In the genomic region with DNA sequence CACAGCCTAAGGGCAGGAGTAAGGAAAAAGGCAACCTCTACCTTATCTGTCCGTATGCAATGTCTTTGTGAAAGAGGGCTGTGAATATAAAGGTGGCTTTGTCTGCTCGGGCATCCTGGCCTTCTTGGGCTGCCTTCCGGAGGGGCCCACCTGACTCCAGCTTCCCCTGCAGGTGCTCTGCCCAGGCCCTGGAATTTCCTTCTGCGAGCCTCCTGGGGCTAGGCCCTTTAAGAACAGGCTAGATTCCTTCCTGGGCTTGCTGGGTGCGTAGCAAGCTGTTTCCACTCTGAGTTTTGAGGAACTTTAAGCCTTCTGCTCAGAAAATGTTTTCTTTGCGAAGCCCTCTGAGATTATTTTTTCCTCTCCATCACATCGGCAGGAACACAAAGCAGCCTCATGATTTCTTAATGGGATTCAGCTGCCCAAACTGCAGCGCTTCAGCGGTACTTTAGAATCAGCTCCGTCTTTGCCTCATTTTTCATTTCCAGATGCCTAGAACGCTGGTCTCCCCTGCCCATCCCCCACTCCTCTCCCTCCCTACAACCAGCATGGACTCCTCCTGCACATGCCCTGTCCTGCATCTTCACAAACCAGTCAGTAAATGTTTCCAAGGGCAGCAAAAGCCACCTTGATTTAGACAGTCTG, we compare ENCODE assay signal across 8 mouse cellular contexts.
A peak's percentile ranks its signal among the peaks of the same experiment; 100 is the strongest.
DNase-seq lines count a peak whose midpoint lies in the region; ATAC-seq lines count a peak whose summit lies in the region.

No protein-coding gene starts in this region.

- peak overlapping the region; percentile 12; the same call in 1 of the 2 replicates for H3K27ac ChIP-seq in forebrain, embryonic 11.5 days (ENCODE audit: low read depth, low read length)
- peak overlapping the region; percentile 78 for H3K27ac ChIP-seq in hindbrain, embryonic 12.5 days
- no peak overlapping the region for H3K27ac ChIP-seq in midbrain, embryonic 12.5 days (replicated peaks)

- WGBS in forebrain, embryonic 11.5 days = 33% methylated on average over 11 of the region's 11 CpGs
- WGBS in hindbrain, embryonic 12.5 days = 18% methylated on average over 11 of the region's 11 CpGs
- 30% methylated on average over 11 of the region's 11 CpGs for WGBS in midbrain, embryonic 12.5 days

- ATAC-seq in forebrain, embryonic 11.5 days (replicated peaks; ENCODE audit: low FRiP score) = no peak; the same call in 1 of the 2 replicates
- peak; percentile 54; the same call in 1 of the 2 replicates for ATAC-seq in hindbrain, embryonic 12.5 days (ENCODE audit: low FRiP score)
- ATAC-seq in midbrain, embryonic 12.5 days (ENCODE audit: low FRiP score, low read depth) = no peak

- peaks cover 6% of the 10 kb centered on the region; the same call in 1 of the 2 replicates for H3K4me1 ChIP-seq in forebrain, embryonic 11.5 days (replicated peaks; ENCODE audit: control insufficient read depth, insufficient read depth, low read length)
- peaks cover 11% of the 10 kb centered on the region for H3K4me1 ChIP-seq in hindbrain, embryonic 12.5 days
- H3K4me1 ChIP-seq in midbrain, embryonic 12.5 days = peaks cover 9% of the 10 kb centered on the region

- H3K4me2 ChIP-seq in forebrain, embryonic 11.5 days (ENCODE audit: low read depth, low read length, severe bottlenecking) = no peak overlapping the region
- H3K4me2 ChIP-seq in hindbrain, embryonic 12.5 days (replicated peaks) = peak overlapping the region; percentile 25
- peak overlapping the region; percentile 1; the same call in 1 of the 2 replicates for H3K4me2 ChIP-seq in midbrain, embryonic 12.5 days (replicated peaks)

- no peaks in the 10 kb centered on the region for H3K27me3 ChIP-seq in forebrain, embryonic 11.5 days (ENCODE audit: control insufficient read depth, insufficient read depth, low read length)
- no peaks in the 10 kb centered on the region for H3K27me3 ChIP-seq in hindbrain, embryonic 12.5 days
- no peaks in the 10 kb centered on the region for H3K27me3 ChIP-seq in midbrain, embryonic 12.5 days

- peak; percentile 36 for DNase-seq in layer of hippocampus, adult 11-12 months (ENCODE audit: low spot score)
- DNase-seq in layer of hippocampus, adult 9-10 months (ENCODE audit: low spot score) = no peak
- DNase-seq in forebrain, embryonic 11.5 days (ENCODE audit: low spot score) = no peak
- DNase-seq in natural killer cell, adult 2 months (ENCODE audit: low spot score in 2 of 2) = no peak
- no peak for DNase-seq in spleen, postnatal 14 days (ENCODE audit: low spot score in 2 of 2)
- DNase-seq in ovary, adult 18-20 months (ENCODE audit: low spot score) = no peak

- H3K9me3 ChIP-seq in forebrain, embryonic 11.5 days (ENCODE audit: control insufficient read depth, low read length) = no peaks in the 10 kb centered on the region
- H3K9me3 ChIP-seq in hindbrain, embryonic 12.5 days (replicated peaks) = no peaks in the 10 kb centered on the region
- no peaks in the 10 kb centered on the region for H3K9me3 ChIP-seq in midbrain, embryonic 12.5 days

- H3K36me3 ChIP-seq in forebrain, embryonic 11.5 days (ENCODE audit: control insufficient read depth, insufficient read depth, low read length) = no peaks in the 10 kb centered on the region
- no peaks in the 10 kb centered on the region for H3K36me3 ChIP-seq in hindbrain, embryonic 12.5 days
- no peaks in the 10 kb centered on the region for H3K36me3 ChIP-seq in midbrain, embryonic 12.5 days

- no peak overlapping the region for H3K4me3 ChIP-seq in forebrain, embryonic 11.5 days (ENCODE audit: low read depth, low read length)
- H3K4me3 ChIP-seq in hindbrain, embryonic 12.5 days = no peak overlapping the region
- H3K4me3 ChIP-seq in midbrain, embryonic 12.5 days = no peak overlapping the region

- H3K9ac ChIP-seq in forebrain, embryonic 11.5 days (ENCODE audit: low read length) = no peak overlapping the region; the same call in 1 of the 2 replicates
- no peak overlapping the region for H3K9ac ChIP-seq in hindbrain, embryonic 12.5 days
- H3K9ac ChIP-seq in midbrain, embryonic 12.5 days (replicated peaks) = no peak overlapping the region
